Mouse (Mus musculus) monocyte, adult 5-6 weeks (primary cell): ENCODE data around the gene Lsm14b. TPM values are rescaled to one million over a fixed set of nuclear protein-coding genes. Genes with fewer than 3 reads are reported as not detected.
A peak's percentile ranks its signal among the peaks of the same experiment; 100 is the strongest.

Source experiments
- ATAC-seq: fragments of 153-309, 156-312 bp; replicated peaks from 2 replicates; pipeline ENCODE4 v1.8.0; 2017; ENCODE audit warnings: mild to moderate bottlenecking; ENCODE audit not compliant: low TSS enrichment, insufficient number of reproducible peaks, severe bottlenecking, poor library complexity, low FRiP score
- total RNA-seq: library from RNA; stranded (forward); fragments of 200-1000, 200-491, 200-594 nt; gene quantifications from 3 replicates; pipeline ENCODE4 v1.2.3, GENCODE M21; 2017

Gene Lsm14b
- total RNA-seq, 1 experiment from 2014 or later: 38.6 TPM

DNA sequence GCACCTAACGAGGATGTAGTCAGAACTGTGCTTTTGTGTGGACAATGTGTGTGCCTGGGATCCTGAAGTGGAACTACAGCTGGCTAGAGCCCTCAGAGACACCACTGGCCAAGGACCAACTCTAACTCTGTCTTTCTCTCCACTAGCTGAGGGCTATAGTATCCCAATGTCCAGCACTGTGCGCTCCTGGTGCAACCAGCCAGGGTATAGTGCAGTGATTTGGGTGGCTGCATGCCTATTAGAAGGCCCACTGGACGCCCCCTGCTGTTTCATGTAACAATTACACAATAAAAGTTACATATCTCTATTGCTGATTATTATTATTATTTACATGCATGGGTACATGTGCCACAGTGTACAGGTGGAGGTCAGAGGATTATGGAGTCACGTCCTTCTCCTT is 20.5 kb downstream of the Lsm14b start:
- peak; percentile 29; the same call in 1 of the 2 replicates for ATAC-seq

DNA sequence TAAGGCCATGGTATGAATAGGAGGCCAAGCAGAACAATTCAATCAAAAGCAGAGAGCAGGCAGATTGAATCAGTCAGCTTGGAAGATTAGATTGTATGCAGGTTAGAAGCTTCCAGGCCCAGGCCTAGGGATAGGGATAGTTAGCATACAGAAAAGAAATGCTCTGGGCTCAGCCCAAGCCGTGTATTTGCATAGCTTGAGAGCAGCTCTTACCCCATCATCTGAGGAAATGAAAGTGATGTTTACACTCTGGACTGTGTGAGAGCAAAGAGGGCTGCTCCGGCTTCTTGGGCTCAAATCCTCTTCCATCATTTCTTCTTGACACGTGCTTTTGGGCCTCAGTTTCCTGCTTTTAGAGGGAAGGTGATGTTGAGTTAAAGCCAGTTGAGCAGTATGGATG is 22.8 kb downstream of the Lsm14b start:
- no peak for ATAC-seq

DNA sequence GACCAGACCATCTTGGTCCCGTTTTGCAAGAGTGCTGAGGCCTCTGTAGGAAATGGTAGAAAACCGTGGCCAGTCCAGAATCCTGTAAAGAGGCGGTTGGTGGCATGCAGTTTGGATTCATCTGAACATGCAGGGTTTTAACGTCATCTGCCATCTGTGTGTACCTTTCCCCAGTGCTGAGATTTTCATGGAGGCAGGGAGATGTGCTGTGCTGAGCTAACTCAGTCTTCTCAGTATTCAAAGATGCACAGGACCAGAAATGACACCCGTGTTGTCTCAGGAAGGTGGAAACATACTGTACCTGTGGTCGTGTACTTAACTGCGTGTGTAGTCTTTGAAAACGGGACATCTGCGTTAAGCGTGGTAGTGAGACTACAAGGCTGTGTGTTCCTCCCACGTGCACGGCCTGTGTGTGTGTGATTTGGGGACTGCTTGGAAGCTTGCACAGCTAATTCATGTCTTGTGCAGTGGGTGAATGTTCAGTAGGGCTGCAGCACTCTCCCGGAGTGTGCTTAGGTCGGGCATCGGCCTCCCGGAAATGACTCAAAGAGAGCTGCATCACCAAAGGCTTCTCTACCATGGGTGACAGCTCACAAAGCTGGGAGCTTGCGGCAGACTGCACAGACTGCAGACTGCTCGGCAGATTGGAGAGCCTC is 23.3 kb downstream of the Lsm14b start:
- ATAC-seq: no peak

DNA sequence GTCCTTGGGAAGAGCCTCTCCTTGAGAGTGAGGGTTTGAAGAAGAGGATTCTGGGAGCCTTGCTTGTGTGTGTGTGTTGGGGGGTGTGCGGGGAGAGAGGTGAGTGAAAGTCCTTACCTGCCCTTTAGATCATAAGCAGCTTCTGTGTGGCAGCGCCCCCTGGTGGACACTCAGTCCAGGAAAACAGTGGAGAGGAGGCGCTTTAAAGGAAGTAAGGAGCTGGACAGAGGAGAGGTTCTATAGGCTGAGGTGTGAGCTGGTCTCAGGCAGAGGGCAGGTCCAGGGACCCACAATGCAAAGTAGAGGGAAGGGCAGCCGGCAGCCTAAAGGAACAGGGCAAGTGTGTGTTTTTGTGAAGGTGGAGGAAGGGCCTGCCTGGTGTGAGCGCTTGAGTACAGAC is 26.2 kb downstream of the Lsm14b start:
- peak; percentile 55 for ATAC-seq

DNA sequence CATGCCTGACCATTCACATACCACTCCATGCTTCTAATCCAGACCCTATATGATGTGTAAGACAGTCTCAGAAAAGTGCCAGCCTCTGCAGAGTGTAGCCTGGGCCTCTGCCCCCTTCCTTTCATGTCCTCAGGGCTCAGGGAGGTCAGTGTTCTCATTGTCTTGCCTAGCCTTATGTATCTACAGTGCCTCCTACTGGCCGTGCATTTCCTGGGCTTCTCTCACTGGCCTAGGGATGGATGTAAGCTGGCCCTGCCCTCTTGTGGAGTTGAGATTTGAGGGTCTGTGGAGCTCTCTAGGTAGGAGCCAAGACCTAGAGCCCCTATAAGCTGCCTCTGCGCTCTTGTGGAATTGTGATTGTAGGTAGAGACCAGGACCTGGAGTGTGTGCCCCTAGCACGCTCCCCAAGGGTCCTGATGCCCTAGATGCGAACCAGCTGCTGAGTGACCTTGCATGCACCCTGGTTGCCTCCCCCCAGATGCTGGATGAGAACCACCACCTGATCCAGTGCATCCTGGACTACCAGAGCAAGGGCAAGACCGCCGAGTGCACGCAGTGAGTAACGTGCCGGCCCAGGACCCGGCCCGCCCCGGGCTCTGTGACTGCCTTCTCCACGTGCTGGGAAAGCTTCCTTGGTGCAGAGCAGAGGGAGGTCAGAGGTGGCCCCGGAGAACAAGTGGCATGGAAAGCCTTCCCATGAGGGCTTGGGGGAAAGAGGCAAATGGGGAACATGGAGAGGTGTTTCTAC is 27.4 kb downstream of the Lsm14b start:
- ATAC-seq: no peak

DNA sequence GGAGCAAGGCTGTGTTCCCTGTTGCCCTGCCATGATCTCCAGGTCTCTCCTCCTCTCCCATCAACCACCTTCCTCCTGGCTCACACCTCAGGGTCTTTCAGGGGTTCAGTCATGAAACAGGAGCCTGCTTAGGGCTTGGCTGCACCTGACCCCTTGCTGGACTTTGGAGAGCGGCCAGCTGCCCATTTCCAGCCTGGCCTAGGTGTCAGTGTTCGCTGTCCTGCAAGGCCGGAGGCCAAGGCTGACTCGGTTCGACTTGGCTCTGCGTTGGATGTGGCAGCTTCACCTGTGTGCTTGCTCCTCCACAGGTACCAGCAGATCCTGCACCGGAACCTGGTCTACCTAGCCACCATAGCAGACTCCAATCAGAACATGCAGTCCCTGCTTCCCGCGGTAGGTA is 28.2 kb downstream of the Lsm14b start:
- no peak for ATAC-seq

DNA sequence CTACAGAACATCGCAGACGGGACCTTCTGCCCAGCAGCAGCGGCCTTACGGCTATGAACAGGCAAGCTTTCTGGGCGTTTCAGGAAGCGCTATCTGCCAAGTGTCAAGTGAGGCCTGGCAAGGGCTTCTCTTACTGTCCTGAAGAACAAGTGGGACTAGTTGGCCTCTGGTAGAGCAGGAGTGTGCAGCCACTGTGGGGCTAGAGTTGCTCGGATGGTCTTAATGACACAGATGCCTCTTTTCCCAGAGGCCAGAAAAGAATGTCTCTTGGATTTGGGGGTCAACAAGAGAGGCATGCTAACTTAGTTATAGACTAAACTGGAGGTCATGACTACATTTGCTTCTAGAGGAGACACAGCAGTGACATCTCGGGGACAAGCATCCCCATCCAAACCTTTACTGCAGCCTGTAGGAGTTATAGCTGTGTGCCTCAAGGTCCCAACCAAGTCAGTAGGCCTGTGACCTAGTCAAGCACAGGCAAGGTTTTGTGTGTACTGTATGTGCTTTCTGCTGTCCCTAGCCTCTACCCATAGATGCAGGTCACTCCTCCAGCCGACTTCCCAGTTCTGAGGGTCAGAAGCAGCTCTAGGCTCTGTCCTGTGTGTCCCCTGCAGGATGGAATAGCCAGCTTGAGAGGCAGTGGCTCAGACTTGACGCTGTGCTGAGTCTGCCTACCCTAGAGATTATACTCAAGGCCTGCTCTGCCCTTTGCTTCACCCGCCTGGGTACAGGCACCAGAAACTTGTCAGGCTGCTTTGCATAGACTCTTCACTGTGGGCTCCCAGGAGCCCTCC is 38.7 kb downstream of the Lsm14b start:
- ATAC-seq: no peak

DNA sequence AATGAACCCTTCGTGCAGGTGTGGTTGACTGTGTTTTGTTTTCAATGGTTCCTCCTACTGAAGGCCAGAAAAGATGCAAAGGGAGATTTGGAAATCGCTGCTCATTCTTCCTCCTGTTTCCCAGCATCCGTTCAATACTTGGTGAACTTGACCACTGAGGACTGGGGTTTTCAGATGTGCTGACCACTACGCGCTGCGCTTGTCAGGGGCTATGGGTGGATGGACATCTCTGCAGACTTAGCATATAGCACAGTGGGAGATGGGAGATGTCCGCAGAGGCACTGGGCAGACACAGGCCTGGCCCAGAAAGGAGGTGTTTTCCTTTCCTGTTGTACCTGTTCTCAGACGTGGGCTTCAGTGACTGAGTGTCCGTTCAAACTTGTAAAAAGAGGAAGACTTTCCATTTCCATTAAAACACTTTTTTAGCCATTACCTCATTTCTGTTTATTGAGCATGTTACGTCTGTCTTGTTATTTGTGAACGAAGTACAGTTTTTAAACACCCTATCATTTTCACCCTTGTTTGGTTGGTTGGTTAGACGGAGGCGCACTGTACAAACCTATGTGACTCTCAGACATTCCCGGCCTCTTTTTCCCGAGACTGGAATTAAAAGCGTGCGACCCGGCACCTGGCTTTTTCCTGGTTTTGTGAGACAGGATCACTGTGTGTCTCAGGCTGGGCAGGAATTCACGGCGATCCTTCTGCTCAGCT is 45.1 kb downstream of the Lsm14b start:
- ATAC-seq: no peak; the same call in 1 of the 2 replicates

DNA sequence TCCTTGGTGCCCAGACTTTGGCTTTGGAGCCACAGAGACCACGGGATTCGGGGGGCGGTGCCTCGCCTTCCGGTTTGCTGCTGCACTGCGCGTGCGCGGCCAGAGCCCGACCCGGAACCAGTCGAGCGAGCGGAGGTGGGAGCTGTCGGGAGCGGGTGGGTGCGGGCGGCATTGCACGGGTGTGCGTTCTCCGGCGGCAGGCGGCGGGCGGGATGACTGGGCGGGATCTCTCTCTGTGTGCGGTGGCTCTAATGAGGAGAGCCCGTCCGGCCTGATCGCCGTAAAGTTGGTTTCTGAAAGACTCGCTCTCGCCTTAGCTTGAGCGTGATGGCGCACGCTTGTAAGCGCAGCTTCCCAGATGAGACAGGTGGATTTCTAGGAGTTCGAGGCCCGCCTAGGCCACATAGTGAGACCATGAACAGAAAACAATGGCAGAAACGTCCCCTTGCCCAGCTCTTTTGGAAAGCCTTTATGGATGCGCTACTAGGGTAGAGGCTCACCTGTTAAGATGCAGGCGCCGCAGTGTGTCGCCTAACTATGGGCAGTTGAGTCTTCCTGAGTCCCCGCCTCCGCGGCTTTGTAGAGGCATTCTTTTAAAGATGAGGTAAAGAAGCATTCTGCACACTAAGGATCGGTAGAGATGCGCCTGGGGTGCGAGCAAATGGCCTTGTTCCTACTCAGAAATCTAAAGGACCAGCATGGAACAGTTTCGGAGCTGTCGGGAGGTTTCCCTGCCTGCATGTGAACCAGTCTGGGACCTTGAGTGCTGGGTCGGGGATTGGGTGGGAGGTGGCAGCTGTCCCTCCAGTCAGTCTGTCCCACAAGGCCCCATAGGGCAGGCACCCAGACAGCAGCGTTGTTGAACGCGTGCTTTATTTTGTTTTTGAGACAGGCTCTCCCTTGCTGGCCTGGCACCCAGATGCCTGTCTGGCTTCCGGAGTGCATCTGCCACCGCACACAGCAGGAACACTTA is 46.0 kb downstream of the Lsm14b start, which contains the start of gene Mtg2:
Gene Mtg2, plus strand, starts transcription at position 108 of the 973 bp plus-strand sequence.
- ATAC-seq: peak; percentile 75

DNA sequence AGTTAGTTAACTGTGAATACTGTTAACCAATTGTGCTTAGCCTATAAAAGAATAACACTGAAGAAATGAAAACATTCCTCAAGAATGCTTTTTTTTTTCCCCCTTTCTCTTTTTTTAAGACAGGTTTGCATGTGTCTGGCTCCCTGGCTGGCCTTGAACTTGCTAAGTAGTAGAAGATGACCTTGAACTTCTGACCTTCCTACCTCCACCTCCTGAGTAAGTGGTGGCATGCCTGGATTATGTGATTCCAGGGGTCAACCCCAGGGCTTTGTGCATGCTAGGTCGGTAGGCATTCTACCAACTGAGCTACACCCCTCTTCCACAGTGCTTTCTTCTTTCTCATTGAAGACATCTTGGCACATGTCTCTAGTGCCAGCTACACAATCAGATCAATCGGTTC is 46.9 kb downstream of the Lsm14b start:
- no peak for ATAC-seq

DNA sequence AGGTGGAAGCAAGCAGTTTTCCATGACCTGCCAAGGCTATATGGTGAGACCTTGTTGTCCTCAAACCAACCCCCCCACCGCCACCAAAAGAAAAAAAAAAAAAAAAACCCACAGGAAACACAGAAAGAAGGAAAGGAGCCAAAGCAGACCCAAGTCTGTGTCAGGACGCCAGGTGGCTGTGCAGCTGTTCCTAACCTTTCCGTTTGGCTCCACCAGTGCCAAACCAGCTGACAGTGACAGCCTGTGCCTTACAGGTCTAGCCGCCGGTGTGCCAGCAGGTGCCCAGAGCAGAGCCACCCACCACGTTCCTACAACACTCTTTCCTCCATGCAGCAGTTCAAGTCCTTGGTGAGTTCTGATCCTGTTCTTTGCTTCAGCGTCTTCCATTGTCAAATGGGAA is 48.1 kb downstream of the Lsm14b start:
- ATAC-seq: no peak

DNA sequence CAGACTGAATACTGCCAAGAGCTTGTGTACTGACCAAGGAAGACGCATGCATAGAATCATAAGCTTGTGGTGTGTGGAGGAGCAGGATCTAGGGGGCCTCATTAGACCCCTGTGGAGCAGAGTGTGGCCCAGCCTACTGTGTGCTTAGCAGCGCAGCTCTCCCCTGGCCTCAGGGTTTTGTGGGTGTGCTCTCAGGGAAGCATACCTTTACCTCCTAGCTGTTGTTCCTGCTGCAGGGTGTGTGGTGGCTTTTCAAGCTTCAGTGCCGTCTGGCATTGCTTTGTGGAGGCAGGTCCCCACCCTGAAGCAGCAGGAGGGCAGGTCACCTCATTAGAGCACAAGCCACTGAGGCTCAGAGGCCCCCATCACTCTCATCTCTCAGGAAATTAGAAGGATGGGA is 52.8 kb downstream of the Lsm14b start:
- no peak for ATAC-seq

DNA sequence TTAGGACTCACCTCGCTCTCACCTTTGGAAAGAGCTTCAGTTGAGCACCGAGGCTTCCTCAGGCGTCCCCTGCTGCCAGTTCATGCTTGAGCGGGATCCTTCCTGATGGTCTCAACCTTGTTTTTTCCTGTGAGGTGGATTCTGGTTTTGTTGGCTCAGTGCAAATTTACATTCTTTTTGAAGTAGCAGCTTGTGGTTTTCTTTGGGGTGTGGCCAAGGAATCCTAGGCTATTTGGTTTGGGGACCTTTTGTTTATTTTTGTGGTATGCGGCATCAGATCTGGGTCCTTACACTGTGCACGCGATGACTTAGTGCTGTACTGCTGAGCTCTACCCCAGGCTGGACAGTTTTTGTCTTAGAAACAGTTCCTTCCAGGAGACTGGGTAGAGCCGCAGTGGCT is 55.9 kb downstream of the Lsm14b start:
- ATAC-seq: no peak

DNA sequence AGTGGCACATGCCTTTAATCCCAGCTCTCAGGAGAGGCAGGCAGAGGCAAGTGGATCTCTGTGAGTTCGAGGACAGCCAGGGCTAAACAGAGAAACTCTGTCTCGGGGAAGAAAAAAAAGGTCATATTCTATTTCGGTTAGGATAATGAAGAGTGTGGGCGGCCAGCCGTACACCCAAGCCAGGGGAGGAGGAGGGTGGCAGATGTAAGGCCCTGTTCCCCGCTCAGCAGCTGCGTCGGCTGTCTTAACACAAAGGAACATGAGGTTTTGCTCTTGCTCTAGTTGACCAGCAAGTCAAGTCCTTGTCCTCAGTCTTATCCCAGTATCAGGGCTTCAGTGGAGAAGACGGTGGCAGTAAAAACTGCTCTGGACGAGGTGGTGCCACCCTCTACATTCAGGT is 58.3 kb downstream of the Lsm14b start:
- no peak for ATAC-seq

DNA sequence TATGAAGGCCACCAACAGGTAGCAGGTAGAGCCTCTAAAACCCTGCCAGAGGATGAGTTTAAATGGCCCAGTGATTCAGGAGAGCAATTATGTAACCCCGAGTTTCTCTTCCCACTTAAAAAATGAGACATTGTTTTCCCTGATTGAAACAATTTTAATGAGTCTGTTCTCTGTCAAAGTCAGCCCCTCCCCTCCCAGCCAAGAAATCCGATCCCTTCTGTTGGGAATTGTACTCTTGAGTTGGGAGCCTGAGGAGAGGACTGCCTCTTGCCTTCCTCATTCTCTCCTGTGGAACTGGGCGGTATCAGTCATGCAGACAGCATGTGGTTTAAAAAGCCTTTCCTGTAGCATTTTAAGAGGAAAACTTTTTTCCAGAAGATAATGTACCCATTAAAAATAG is 59.8 kb downstream of the Lsm14b start:
- ATAC-seq: no peak
